ENCODE assay signal across 8 mouse cellular contexts in genomic region chr8:121477851-121478547, GRCm38 (mm10).
DNase-seq lines count a peak whose midpoint lies in the region; ATAC-seq and TF ChIP-seq lines count a peak whose summit lies in the region.
"Had no signal": no experiment of that assay in that cellular context is flagged by ENCODE, and none has a peak within 500 bp of the region (broad histone marks: within the 10 kb centered on the region; RNA-seq: fewer than 3 reads in every experiment).

No protein-coding gene starts in this region.

- no peak for TF ChIP-seq CTCF in lung, adult 2 months (IDR thresholded peaks at IDR 0.05; ENCODE audit: insufficient read depth, low read length)

- H3K4me2 ChIP-seq in lung, embryonic 16.5 days (ENCODE audit: low read depth, low read length) = no peak overlapping the region
- no peak overlapping the region for H3K4me2 ChIP-seq in embryonic facial prominence, embryonic 12.5 days (replicated peaks)
- no peak overlapping the region for H3K4me2 ChIP-seq in neural tube, embryonic 13.5 days

- H3K36me3 ChIP-seq in lung, embryonic 16.5 days (ENCODE audit: control insufficient read depth, insufficient read depth, low read length) = no peaks in the 10 kb centered on the region
- no peaks in the 10 kb centered on the region for H3K36me3 ChIP-seq in embryonic facial prominence, embryonic 12.5 days
- no peaks in the 10 kb centered on the region for H3K36me3 ChIP-seq in neural tube, embryonic 13.5 days

- 0 out of 2 replicates have a peak, but pooled peaks have one; percentile 17 for ATAC-seq in lung, embryonic 16.5 days (ENCODE audit: low read depth)
- no peak for ATAC-seq in embryonic facial prominence, embryonic 12.5 days (ENCODE audit: insufficient number of reproducible peaks, insufficient read depth, low FRiP score, low TSS enrichment)
- 0 out of 2 replicates have a peak, but pooled peaks have one; percentile 15 for ATAC-seq in neural tube, embryonic 13.5 days (ENCODE audit: low read depth)

- peak overlapping the region; percentile 46; the same call in 1 of the 2 replicates for H3K27ac ChIP-seq in lung, embryonic 16.5 days (ENCODE audit: low read length)
- H3K27ac ChIP-seq in embryonic facial prominence, embryonic 12.5 days = peak overlapping the region; percentile 84
- H3K27ac ChIP-seq in neural tube, embryonic 13.5 days (replicated peaks) = peak overlapping the region; percentile 57

- 0 out of 2 replicates have a peak overlapping the region, but pooled peaks have one; percentile 18 for H3K9ac ChIP-seq in lung, embryonic 16.5 days (ENCODE audit: low read length)
- H3K9ac ChIP-seq in embryonic facial prominence, embryonic 12.5 days = no peak overlapping the region
- H3K9ac ChIP-seq in neural tube, embryonic 13.5 days = no peak overlapping the region

- H3K4me3 ChIP-seq in lung, embryonic 16.5 days (ENCODE audit: low read length) = no peak overlapping the region
- H3K4me3 ChIP-seq in lung, adult 2 months (replicated peaks; ENCODE audit: extremely low read depth, low read depth, low read length) = no peak overlapping the region
- no peak overlapping the region for H3K4me3 ChIP-seq in embryonic facial prominence, embryonic 12.5 days
- no peak overlapping the region for H3K4me3 ChIP-seq in neural tube, embryonic 13.5 days
- H3K4me3 ChIP-seq: megakaryocyte, embryonic 14.5 days had no signal

- H3K9me3 ChIP-seq in lung, embryonic 16.5 days (ENCODE audit: control insufficient read depth, low read length) = no peaks in the 10 kb centered on the region
- H3K9me3 ChIP-seq in embryonic facial prominence, embryonic 12.5 days = no peaks in the 10 kb centered on the region
- H3K9me3 ChIP-seq in neural tube, embryonic 13.5 days = no peaks in the 10 kb centered on the region
- H3K9me3 ChIP-seq: megakaryocyte, embryonic 14.5 days had no signal

- TF ChIP-seq POLR2A in lung, adult 2 months (IDR thresholded peaks at IDR 0.05; ENCODE audit: borderline replicate concordance, extremely low read depth, low read depth, low read length) = no peak

- 40% methylated on average over 20 of the region's 20 CpGs for WGBS in lung, embryonic 16.5 days
- WGBS in lung, adult 2 months = 61% methylated on average over 20 of the region's 20 CpGs
- 36% methylated on average over 20 of the region's 20 CpGs for WGBS in embryonic facial prominence, embryonic 12.5 days
- 63% methylated on average over 20 of the region's 20 CpGs for WGBS in neural tube, embryonic 13.5 days

- peaks cover 2% of the 10 kb centered on the region; the same call in 1 of the 2 replicates for H3K27me3 ChIP-seq in lung, embryonic 16.5 days (ENCODE audit: control insufficient read depth, insufficient read depth, low read depth, low read length)
- no peaks in the 10 kb centered on the region for H3K27me3 ChIP-seq in embryonic facial prominence, embryonic 12.5 days
- peaks cover 28% of the 10 kb centered on the region for H3K27me3 ChIP-seq in neural tube, embryonic 13.5 days

- peaks cover 12% of the 10 kb centered on the region; the same call in 1 of the 2 replicates for H3K4me1 ChIP-seq in lung, embryonic 16.5 days (replicated peaks; ENCODE audit: control insufficient read depth, insufficient read depth, low read length)
- H3K4me1 ChIP-seq in lung, adult 2 months (ENCODE audit: control insufficient read depth, insufficient read depth, low read length) = no peaks in the 10 kb centered on the region
- H3K4me1 ChIP-seq in embryonic facial prominence, embryonic 12.5 days = peaks cover 54% of the 10 kb centered on the region
- peaks cover 28% of the 10 kb centered on the region for H3K4me1 ChIP-seq in neural tube, embryonic 13.5 days (replicated peaks)
- H3K4me1 ChIP-seq: megakaryocyte, embryonic 14.5 days had no signal

- DNase-seq in lung, adult 2 months = no peak
- DNase-seq in heart, postnatal 4 days = peak; percentile 53
- no peak for DNase-seq in MN1 (ENCODE audit: low spot score)
- DNase-seq in left cerebral cortex, adult 9 months (ENCODE audit: low spot score in 2 of 2) = no peak
